Mouse (Mus musculus) intestine, postnatal 0 days (tissue): ENCODE results near the gene Ppp6r1. TPM values are rescaled to one million over a fixed set of nuclear protein-coding genes. Genes with fewer than 3 reads are reported as not detected.

ENCODE experiments used
- ATAC-seq: fragments of 200-750 bp; cut with Nextera tagmentation; 2 replicates; pipeline ENCODE4 v1.8.0; 2017; ENCODE audit warnings: mild to moderate bottlenecking, moderate TSS enrichment, moderate library complexity
- H3K27ac ChIP-seq: fragments of 300-500 bp; sonication (generic); 2 replicates; pipeline ENCODE4 v1.5.1; 2014; ENCODE audit warnings: mild to moderate bottlenecking, low read depth, low read length, moderate library complexity
- H3K27me3 ChIP-seq: fragments of 300-500 bp; sonication (generic); replicated peaks from 2 replicates; pipeline ENCODE4 v1.6.1; 2014; ENCODE audit warnings: low read length, mixed read lengths; ENCODE audit not compliant: control insufficient read depth, insufficient read depth
- H3K36me3 ChIP-seq: fragments of 300-500 bp; sonication (generic); 2 replicates; pipeline ENCODE4 v1.6.1; 2014; ENCODE audit warnings: mild to moderate bottlenecking, moderate library complexity; ENCODE audit not compliant: control insufficient read depth, insufficient read depth
- H3K4me1 ChIP-seq: fragments of 300-500 bp; sonication (generic); replicated peaks from 2 replicates; pipeline ENCODE4 v1.6.1; 2014; ENCODE audit warnings: antibody characterized with exemption, low read length, mixed read lengths; ENCODE audit not compliant: control insufficient read depth, insufficient read depth
- H3K4me2 ChIP-seq: fragments of 300-500 bp; sonication (generic); replicated peaks from 2 replicates; pipeline ENCODE4 v1.6.1; 2014; ENCODE audit warnings: low read depth, mild to moderate bottlenecking, moderate library complexity
- H3K4me3 ChIP-seq: fragments of 300-500 bp; sonication (generic); 2 replicates; pipeline ENCODE4 v1.5.1; 2014; ENCODE audit warnings: low read depth, low read length
- H3K9ac ChIP-seq: fragments of 300-500 bp; sonication (generic); 2 replicates; pipeline ENCODE4 v1.6.1; 2014; ENCODE audit warnings: mild to moderate bottlenecking, low read depth, low read length
- H3K9me3 ChIP-seq: fragments of 300-500 bp; sonication (generic); 2 replicates; pipeline ENCODE4 v1.6.1; 2016; ENCODE audit warnings: mixed run types; ENCODE audit not compliant: control insufficient read depth
- CTCF ChIP-seq: sonication (generic); IDR thresholded peaks from 2 replicates; pipeline ENCODE4 v1.5.1; 2016; ENCODE audit warnings: low read depth, mild to moderate bottlenecking, control low read depth, antibody characterized with exemption, moderate library complexity
- WGBS: fragments of 180-500 bp; shearing (Covaris S2); extraction: QIAGEN DNeasy Blood & Tissue Kit; methylation state at CpG from one replicate; pipeline ENCODE4 v1.1.7; 2014; 5-methylcytosine and 5-hydroxymethylcytosine counted together
- polyA plus RNA-seq: library from polyadenylated mRNA; unstranded; fragments of >200 nt; fragmentation: Nextera tagmentation; extraction: Ambion mirVana; gene quantifications from 2 replicates; pipeline ENCODE4 v1.2.1, GENCODE M21; 2015

The Ppp6r1 gene
- polyA plus RNA-seq, 1 experiment from 2014 or later = 4.7 TPM

GRCm38 (mm10) chr7:4619979-4620378 lies 38.8 kb downstream of the Ppp6r1 start:
- WGBS = 38% methylated on average over 1 of the region's 1 CpGs
- Histone ChIP-seq H3K9ac (no peak overlapping the region), H3K36me3 (no peaks in the 10 kb centered on the region), H3K9me3 (no peaks in the 10 kb centered on the region), H3K4me1 (no peaks in the 10 kb centered on the region), H3K27me3 (no peaks in the 10 kb centered on the region), H3K27ac (no peak overlapping the region), H3K4me3 (no peak overlapping the region), H3K4me2 (no peak overlapping the region)
- no peak; the same call in 1 of the 2 replicates for ATAC-seq
- TF ChIP-seq CTCF = no peak

GRCm38 (mm10) chr7:4613740-4614403 lies 44.9 kb downstream of the Ppp6r1 start:
- WGBS = 57% methylated on average over 14 of the region's 14 CpGs
- Histone ChIP-seq H3K27ac (no peak overlapping the region), H3K27me3 (no peaks in the 10 kb centered on the region), H3K4me3 (no peak overlapping the region), H3K36me3 (no peaks in the 10 kb centered on the region), H3K9ac (no peak overlapping the region), H3K4me2 (no peak overlapping the region), H3K9me3 (no peaks in the 10 kb centered on the region), H3K4me1 (no peaks in the 10 kb centered on the region)
- TF ChIP-seq CTCF = no peak
- ATAC-seq = no peak

GRCm38 (mm10) chr7:4612956-4613355 lies 45.9 kb downstream of the Ppp6r1 start:
- no peak overlapping the region for H3K9ac ChIP-seq
- no peak overlapping the region for H3K4me2 ChIP-seq
- WGBS = 83% methylated on average over 1 of the region's 1 CpGs
- H3K36me3 ChIP-seq = no peaks in the 10 kb centered on the region
- no peak overlapping the region for H3K4me3 ChIP-seq
- no peaks in the 10 kb centered on the region for H3K9me3 ChIP-seq
- no peak for ATAC-seq
- H3K27me3 ChIP-seq = no peaks in the 10 kb centered on the region
- no peak for TF ChIP-seq CTCF
- H3K27ac ChIP-seq = no peak overlapping the region
- no peaks in the 10 kb centered on the region for H3K4me1 ChIP-seq

GRCm38 (mm10) chr7:4612386-4612785 lies 46.4 kb downstream of the Ppp6r1 start:
- Histone ChIP-seq H3K27ac (no peak overlapping the region), H3K27me3 (no peaks in the 10 kb centered on the region), H3K4me1 (no peaks in the 10 kb centered on the region), H3K4me3 (no peak overlapping the region), H3K4me2 (no peak overlapping the region), H3K36me3 (no peaks in the 10 kb centered on the region), H3K9ac (no peak overlapping the region), H3K9me3 (no peaks in the 10 kb centered on the region)
- 63% methylated on average over 8 of the region's 8 CpGs for WGBS
- no peak for ATAC-seq
- no peak for TF ChIP-seq CTCF

GRCm38 (mm10) chr7:4611921-4612341 lies 46.9 kb downstream of the Ppp6r1 start:
- Histone ChIP-seq H3K36me3 (no peaks in the 10 kb centered on the region), H3K27me3 (no peaks in the 10 kb centered on the region), H3K4me2 (no peak overlapping the region), H3K27ac (no peak overlapping the region), H3K4me3 (no peak overlapping the region), H3K9me3 (no peaks in the 10 kb centered on the region), H3K9ac (no peak overlapping the region), H3K4me1 (no peaks in the 10 kb centered on the region)
- no peak for ATAC-seq
- TF ChIP-seq CTCF = no peak
- WGBS = 84% methylated on average over 12 of the region's 12 CpGs

GRCm38 (mm10) chr7:4611511-4611910 lies 47.3 kb downstream of the Ppp6r1 start:
- Histone ChIP-seq H3K27me3 (no peaks in the 10 kb centered on the region), H3K4me2 (no peak overlapping the region), H3K4me1 (no peaks in the 10 kb centered on the region), H3K36me3 (no peaks in the 10 kb centered on the region), H3K9me3 (no peaks in the 10 kb centered on the region), H3K27ac (no peak overlapping the region), H3K4me3 (no peak overlapping the region), H3K9ac (no peak overlapping the region)
- ATAC-seq = no peak
- WGBS = 79% methylated on average over 12 of the region's 12 CpGs
- no peak for TF ChIP-seq CTCF
